Mouse (Mus musculus): Measurements from ENCODE around the gene Fam229a.

Fam229a gene

DNA sequence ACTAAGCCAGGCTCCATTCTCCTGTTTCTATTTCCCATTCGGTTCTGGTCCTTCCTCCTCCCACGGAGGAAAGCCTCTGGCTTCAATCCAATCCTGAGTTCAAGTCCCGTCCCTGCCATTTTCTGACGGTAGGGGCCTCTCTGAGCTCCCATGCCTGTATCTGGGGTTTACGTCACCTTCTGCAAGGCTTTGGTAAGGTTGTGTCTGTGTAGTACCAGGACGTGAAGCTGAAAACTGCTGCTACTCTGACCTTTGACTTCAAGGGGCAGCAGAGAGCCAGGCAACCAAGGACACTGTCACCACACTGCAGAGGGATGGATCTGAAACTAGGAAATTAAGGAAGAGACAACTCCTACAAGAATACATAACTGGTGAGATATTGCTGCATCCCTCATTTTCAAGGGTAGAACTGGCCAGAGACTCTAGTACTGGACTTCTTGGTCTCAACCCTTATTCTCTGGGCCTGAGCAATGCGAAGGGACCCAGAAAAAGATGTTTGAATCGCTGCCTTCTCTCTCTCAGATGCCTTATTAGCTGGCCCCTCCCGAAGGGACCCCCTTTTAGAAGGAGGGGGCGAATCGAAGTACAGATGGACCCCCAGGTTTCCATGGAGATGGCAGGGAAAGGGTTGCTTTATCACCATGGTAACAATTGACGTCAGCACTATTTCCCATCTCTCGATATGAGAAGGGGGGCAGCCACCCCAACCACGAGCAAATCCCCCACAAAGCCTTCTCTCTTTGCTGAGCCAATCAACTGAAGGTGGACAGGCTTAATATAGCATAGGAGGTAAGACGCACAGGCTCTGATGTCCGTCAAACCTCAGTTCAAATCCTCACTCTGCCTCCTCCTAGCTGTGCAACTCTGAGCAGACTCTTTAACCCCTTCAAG is 4.9 kb downstream of the Fam229a start:
- peak; percentile 56 for DNase-seq (ENCODE audit: low spot score)

DNA sequence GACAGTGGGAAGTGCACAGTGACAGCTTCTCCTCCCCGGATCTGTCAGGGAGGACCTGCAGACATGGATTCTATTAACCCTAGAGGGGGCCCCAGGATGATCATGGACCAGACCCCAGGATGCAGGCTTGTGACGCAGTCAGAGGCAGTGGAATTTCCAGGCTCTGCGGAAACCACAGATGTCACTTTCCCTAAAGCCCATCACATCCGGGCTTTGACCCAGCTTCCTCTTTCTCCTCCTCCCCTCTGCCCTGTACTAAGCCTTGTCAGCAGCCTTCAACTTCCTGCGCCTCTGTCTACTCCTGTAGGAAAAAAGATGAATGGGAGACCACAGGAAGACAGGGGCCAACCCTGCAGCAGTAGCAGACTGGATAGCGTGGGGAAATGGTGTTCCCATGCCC is 5.6 kb downstream of the Fam229a start:
- no peak for DNase-seq (ENCODE audit: low spot score)

DNA sequence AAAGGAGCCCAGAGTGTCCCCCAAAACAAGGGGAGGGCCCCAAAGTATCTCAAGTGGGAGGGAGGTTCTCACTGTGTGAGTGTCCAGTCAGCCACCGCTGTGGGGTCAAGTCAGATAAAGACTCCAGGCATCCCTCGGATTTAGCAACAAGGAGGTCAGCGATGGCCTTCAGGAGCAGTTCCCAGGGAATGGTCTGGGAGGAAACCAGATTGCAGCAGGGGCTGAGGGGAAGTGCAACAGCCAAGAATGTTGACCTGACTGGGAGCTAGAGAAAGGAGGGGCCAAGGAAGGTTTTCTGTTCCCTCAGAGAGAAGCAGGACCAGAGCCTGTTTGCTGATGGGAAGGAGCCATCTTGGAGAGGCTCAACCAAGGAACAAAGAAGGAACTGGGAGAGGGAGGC is 8.0 kb downstream of the Fam229a start:
- DNase-seq (ENCODE audit: low spot score), result no peak

DNA sequence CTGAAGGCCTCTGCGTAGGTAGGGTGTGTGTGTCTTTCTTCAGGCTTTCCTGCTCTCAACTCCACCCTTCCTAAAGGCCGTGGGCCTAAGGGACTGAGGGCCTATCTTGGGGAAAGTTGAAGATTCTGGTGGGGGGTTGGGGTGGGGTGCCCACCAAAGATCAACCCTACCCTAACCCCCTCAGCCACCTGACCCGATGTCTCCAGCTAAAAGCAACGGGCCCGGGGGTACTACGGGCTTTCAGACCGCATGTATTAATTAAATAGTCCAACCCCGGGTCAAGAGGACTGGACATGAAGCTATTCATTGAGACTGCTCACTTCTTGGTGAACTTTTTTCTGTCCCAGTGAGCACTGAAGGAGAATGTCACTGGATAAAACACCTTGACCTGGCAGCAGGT is 9.0 kb downstream of the Fam229a start:
- DNase-seq (ENCODE audit: low spot score), result no peak

DNA sequence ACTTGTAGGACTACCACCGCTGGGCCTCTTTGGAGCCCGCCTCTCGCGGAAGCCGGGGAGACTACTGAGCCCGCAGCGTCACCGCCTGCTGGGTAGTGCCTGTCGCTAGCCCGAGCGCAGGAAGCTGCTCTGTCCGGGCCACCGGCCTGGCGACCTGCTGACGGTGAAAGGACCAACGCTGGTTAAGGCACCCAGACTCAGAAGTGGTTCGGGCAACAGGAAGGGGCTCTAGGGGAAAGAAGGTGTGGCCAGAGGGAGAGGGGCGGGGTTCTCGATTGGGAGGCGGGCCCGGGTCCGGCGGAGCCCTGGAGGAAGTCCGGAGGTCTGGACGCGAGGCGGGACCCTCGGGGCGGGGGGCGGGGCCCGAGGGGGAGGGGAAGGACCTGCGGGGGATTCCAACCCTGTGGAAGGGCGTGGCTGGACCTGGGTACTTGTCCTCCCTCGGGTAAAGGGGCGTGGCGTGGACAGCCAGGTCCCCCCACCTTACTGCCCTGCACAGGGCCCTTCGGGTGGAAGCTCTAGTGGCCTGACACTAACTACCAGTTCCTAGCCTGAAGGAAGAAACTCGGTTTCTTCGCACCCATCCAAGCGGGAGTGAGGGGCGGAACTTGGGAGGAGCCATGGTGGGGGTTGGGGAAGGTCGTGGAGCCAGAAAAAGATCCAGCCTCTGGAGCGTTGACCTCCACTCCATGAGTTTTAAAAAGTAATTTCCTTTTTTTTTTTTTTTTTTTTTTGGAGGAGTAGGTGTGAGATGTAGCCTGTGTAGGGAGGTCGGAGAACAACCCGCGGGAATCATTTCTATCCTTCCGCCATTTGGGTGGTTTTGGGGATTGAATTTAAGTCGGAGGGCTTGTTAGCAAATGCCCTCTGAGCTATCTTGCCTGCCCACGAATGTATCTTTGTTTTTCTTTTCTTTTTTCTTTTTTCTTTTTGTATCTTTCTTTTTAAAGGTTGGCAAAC is 9.9 kb downstream of the Fam229a start:
- DNase-seq (ENCODE audit: low spot score), result peak; percentile 72

DNA sequence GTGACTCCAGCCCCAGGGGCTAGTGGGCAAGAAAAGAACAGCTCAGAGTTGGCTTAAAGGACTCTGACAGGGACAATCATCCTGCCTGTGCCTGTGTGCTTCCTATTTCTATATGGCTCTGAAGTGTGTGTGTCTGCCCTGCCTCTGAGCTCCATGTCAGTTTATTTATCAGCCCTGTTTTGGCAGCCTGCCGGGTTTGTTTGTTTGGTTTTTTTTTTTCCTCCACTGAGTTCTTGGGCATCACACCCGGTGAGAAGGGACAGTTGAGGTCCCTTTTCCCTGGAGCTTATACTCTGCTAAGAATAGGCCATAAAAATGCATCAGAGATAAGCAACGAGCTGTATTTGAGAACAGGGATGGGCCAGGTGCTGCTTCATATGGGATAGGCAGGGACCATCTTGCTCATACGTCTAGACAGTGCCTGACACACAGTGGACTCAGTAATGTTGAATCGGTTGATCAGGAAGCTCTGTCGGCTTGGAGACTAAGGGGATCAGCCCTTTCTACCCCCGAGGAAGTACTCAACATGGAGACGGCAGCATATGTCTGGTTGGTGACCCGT is 11.4 kb downstream of the Fam229a start:
- DNase-seq (ENCODE audit: low spot score), result no peak

DNA sequence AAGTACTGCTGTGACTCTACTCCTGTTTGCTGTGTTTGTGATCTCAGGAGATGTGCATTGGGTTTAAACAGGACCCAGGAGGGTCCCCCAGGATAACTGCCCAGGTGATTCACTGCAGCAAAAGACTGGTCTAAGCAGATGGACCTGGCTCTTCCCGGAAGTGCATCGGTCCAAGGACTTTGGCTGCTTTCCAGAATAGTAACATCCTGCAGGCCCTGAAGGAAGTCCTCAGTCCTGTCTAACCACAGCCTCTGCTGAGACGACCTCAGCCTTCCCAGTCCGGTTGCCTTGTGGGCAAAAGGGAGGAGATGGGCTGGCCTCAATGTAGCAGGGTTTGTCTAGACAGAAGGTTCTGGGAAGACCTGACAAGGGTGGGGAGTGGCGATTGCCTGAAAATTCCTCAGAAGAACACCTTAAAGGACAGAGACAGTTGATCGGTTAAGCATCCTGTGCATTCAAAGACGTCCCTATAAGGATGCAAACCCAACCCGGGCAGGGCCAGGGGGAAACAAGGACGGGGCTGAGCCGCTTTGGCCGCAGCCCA is 12.0 kb downstream of the Fam229a start:
- DNase-seq (ENCODE audit: low spot score), result no peak

DNA sequence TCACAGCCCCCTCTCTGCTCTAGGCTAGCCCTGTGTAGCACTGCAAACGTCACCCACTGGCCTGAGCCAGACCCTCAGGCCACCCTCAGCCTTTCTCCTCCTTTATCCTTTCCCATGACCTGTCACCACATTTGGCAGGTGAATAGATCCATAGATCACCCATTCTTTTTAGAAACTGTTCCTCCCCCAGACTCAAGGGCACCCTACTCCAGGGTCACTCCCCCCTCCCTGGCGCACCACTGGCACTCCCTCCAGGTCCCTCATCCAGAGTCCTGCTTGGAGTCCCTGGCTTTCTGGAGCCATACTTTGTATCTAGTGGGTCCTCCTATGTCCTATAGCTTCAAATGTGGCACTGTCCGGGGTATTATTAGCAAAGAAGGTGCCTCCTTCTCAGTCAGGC is 14.5 kb downstream of the Fam229a start:
- no peak for DNase-seq (ENCODE audit: low spot score)

DNA sequence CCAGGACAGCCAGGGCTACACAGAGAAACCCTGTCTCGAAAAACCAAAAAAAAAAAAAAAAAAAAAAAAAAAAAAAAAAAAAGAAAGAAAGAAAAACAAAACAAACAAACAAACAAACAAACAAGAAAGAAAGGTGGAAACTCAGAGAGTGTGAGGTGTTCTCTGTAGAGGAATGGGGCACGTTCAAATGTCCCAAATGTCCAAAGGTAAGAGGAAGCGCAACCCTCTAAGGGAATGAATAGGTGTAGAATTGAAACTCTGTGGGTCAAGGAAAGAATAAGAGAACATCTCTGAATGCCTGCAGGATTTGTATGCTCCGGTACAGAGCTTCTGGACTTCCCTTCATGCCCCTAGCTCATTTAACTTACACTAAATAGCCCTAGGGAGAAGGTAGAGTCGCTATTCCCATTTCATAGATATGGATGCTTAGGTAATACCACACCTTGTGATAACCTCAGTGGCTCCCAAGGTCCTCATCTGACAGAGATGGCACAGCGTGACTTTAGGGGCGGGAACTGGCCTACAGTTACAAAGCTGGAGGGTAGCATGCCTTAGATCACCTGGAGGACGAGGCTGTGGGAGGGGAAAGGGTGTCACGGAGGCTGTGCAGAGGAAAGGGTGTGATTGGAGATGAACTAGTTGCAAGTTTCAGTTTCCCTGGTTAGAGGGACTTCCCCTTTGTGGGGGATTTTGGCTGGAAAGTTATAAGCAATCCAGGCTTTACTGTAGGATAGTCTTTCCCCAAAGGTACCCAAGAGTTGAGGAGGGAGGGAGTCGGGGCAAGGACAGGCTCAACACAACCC is 16.6 kb downstream of the Fam229a start:
- DNase-seq (ENCODE audit: low spot score), result no peak

DNA sequence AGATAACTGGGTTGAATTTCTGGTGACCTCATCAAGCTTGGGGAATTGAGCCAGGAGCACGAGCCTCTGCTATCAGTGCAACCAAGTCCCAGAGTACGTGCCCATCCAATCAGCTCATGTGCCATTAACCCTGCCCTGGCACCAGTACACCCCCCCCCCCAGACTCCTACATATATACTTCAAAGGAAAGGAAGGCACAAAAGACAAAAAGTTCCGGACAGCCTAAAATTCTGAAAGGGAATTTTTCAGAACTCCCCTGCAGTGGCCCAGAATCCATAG is 17.2 kb downstream of the Fam229a start:
- no peak for DNase-seq (ENCODE audit: low spot score)

DNA sequence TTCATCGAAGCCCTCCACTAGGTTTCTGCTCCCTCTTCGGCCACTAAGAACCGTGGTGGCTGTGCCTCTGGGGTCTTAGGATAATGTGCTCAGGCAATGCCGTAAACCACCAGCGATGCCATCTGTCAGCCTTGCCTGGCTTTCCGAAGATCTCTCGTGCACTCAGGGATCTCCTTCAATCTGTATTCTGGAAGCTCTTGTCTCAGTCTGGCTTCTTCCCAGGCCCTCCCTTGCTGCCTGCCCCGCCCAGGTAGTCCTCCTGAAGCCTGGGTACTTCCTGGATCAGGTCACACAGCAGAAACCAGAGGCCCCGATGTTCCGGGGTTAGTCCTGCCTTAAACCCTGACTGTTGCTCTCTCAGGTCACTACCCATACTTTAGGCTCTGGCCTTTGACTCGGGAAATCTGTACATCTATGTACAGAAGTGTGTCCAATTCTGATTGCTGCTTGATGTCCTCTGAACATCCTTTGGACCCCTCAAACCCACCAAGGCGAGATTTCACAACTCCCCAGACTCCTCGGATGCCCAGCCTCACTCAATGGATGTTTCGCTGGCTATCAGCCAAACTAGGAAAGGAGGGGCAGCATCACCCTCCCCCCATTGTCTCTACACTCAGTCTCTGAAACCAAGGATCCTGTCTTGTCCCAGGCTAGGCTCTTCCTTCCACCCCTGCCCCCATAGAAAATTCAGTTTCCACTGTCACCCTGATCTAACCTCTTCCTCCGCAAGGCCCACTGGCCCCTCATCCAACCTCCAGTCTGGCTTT is 18.0 kb downstream of the Fam229a start:
- DNase-seq (ENCODE audit: low spot score), result no peak

DNA sequence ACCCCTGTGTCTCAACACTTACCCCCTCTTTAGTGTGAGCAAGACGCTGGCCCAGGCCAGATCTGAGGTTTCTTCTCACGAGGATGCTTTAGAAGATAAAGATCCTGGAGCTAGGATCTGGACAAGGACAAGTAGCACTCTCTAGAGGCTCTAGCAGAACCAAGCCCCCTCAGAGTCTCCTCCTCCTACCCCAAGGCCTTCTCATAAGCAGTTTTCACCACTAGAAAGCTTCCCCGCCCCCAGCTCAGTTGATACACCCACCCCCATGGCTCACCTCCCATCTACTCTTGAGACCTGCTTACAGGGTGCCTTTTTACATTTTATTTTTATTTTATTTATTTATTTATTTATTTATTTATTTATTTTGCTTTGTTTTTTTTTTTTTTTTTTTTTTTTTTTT is 18.7 kb downstream of the Fam229a start:
- DNase-seq (ENCODE audit: low spot score), result no peak

DNA sequence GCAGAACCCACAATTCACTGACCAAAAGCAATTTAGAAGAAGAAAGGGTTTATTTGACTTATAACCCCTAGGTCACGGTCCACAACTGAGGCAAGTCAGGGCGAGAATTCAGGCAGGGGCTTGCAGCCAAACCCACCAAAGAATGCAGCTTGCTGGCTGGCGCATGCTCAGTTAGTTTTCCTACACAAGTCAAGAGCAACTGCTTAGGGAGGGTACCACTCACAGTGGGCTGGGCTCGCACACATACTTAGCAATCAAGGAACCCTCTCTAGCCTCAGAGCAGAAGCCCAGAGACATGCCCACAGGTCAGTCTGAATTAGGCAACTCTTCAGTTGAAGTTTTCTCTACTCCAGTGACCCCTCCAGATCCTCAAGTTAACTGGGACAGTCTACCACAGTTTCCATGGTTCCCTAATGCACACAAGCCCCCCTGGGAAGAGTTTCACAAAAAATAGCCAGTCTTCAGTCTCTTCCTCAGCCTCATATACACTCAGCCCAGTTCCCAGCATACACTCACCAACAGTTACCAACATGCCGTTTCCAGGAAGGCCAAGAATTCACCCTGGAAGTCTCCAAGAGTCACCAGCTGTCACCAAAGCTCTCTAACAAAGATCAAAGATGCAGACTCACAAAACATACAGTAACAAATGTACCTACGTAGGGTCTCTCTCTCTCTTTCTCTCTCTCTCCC is 19.9 kb downstream of the Fam229a start:
- no peak for DNase-seq (ENCODE audit: low spot score)

DNA sequence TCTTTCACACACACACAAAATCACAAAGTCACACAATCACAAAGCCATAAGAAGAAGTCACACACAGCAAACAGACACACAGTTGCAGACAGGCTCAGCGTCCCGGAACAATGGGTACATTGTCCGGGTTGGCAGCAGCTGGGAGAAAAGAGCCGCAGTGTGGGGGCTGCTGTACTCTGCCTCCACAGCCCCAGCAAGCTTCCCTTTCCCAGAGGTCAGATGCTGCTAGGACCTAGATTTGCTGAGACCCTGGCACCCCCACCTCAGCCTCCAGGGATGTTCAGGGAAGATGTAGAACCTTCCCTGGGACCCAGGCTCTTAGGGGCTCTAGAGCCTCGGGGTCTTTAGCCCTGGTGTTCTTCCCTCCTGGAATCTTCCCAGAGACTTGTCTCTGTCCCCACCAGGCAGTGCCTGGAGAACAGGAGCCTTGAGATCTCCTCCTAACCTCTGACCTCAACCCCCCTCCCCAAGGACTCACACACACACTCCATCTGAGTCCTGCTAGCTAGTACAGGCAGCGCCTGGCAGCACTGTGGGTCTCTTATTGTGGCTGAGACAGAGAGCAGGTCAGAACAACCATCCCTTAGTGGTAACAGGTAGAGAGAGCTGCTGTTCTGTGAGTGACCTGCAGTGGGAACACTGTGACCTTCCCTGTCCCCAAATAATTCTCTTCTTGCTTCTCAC is 20.6 kb downstream of the Fam229a start:
- no peak for DNase-seq (ENCODE audit: low spot score)

DNA sequence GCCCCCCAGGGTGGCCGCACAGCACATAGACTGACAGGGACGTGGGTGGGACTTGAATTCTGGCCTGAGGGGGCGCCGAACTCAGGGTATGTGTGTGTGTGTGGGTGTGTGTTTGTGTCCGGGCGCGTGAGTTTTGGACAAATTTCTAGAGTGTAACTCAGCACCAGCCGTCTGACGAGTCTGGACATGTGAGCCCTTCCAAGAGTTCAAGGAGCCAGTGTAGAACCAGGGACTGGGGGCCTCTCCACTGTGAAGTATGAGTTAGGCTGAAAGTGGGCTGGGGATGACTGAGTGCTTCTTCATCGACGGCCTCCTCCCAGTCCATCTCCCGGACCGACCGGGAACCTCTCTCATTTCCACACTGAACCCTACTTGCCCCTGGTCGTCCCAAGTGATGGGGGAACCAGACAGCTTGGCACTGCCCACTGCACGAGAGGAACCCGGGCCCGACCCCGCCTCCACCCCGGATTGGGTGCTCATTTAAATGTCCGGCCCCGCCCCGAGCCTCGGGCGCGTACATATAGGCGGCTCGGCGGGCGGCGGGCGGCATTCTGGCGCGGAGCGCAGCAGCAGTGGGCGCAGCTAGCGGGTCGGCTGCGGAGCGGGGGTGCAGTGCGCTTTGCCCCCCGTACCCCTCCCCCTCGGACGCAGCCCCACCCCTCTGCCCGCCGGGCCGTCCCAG is 22.2 kb downstream of the Fam229a start, which contains the start of gene Marcksl1:
Marcksl1 (plus strand) TSS at position 496 of the 682 bp plus-strand sequence.
- peak; percentile 82 for DNase-seq (ENCODE audit: low spot score)

DNA sequence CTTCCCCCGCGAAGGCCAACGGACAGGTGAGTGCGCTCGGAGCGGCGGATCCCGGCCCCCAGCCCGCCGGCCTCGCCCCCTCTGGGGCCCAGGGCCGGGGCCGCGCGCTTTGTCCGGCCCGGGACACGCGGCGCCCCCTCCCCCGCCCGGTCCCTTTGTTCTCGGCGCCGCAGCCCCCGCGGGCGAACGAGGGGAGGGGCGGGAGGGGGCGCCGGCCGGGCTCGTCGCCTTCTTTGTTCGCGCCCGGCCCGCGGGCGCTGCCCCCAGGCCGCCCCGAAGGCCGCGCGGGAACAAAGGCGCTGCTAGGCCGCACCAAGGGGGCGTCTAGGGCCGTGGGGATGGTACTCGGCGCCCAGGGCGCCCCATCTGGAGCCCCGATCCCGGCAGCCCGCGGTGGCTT is 22.9 kb downstream of the Fam229a start:
- no peak for DNase-seq (ENCODE audit: low spot score)

DNA sequence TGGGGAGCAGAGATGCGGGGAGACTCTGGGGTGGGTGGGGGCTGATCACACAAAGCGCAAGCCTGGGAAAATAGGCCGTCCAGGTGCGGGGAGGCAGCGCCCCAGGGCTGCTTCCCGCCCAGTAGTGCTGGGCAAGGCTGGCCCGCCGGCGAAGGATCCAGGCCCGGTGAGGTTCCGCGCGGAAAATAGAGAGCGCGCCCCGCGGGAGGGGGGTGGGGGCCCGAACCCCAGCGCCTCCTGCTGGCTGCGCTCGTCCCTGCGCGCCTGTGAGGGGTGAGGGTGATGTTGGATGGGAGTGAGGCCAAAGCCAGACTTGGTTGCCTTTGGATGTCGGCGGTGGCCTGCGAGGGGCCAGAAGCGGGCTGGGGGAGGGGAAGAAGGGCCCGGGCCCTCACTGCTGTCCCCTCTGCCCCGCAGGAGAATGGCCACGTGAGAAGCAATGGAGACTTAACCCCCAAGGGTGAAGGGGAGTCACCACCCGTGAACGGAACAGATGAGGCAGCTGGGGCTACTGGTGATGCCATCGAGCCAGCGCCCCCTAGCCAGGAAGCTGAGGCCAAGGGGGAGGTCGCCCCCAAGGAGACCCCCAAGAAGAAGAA is 23.4 kb downstream of the Fam229a start:
- DNase-seq (ENCODE audit: low spot score), result peak; percentile 45

DNA sequence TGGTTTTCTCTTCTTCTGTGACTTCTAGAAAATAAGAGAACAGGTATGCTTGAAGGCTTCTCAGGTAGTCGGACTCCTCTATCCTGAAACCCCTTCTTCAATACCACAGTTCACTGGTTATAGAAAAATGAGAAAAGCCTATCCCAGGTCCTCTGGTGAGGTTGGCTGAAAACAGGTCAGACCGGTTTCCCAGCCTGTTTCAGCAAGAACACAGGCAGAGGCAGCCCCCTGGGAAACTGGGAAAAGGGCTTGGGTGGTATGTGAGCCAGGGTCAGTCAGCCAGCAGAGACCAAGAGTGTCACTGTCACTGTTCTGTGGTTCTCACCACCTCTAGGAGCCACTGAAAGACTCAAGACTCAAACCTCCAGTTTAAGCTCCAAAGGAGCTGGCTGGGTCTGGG is 25.9 kb downstream of the Fam229a start:
- no peak for DNase-seq (ENCODE audit: low spot score)

DNA sequence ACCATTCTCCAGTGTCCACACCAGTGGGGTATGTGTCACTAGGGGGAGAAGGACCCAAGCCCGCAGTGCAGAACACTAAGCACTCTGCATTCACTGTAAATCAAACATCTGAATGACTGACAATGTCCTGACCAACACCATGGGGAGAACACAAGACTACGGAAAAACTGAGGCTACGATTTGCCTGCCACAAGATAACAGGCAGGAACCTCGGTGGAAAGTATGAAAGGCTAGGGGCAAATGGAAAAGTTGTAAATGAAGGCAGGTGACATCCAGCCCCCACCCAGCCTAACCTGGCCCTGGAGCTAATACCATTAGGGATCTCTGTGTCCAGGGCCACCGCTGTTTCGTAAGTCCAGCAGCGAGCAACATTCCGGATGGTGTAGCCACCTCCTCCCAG is 27.5 kb downstream of the Fam229a start:
- DNase-seq (ENCODE audit: low spot score), result no peak

Data from layer of hippocampus, adult 11-12 months (tissue).